Mouse (Mus musculus): ENCODE results near the gene Mitf.

Gene Mitf

GRCm38 (mm10) chr6:97881935-97882334 lies 75.1 kb downstream of the Mitf start:
- DNase-seq (ENCODE audit: low read depth, low spot score): no peak
- H3K36me3 ChIP-seq (ENCODE audit: control insufficient read depth, insufficient read depth, low read length, poor library complexity, severe bottlenecking): no peaks in the 10 kb centered on the region

GRCm38 (mm10) chr6:97882931-97883330 lies 76.1 kb downstream of the Mitf start:
- no peaks in the 10 kb centered on the region for H3K27me3 ChIP-seq (ENCODE audit: control insufficient read depth, insufficient read depth, low read length, poor library complexity, severe bottlenecking)
- DNase-seq (ENCODE audit: low read depth, low spot score): no peak
- no peaks in the 10 kb centered on the region for H3K36me3 ChIP-seq (ENCODE audit: control insufficient read depth, insufficient read depth, low read length, poor library complexity, severe bottlenecking)

More at GRCm38 (mm10) chr6:97881935-97882334, 75.1 kb downstream of the Mitf start:
- H3K27me3 ChIP-seq (ENCODE audit: control insufficient read depth, insufficient read depth, low read length, poor library complexity, severe bottlenecking): no peaks in the 10 kb centered on the region

GRCm38 (mm10) chr6:97883496-97883895 lies 76.6 kb downstream of the Mitf start:
- no peaks in the 10 kb centered on the region for H3K27me3 ChIP-seq (ENCODE audit: control insufficient read depth, insufficient read depth, low read length, poor library complexity, severe bottlenecking)
- no peak for DNase-seq (ENCODE audit: low read depth, low spot score)
- no peaks in the 10 kb centered on the region for H3K36me3 ChIP-seq (ENCODE audit: control insufficient read depth, insufficient read depth, low read length, poor library complexity, severe bottlenecking)

GRCm38 (mm10) chr6:97884971-97885370 lies 78.1 kb downstream of the Mitf start:
- no peak for DNase-seq (ENCODE audit: low read depth, low spot score)
- H3K36me3 ChIP-seq (ENCODE audit: control insufficient read depth, insufficient read depth, low read length, poor library complexity, severe bottlenecking): no peaks in the 10 kb centered on the region
- H3K27me3 ChIP-seq (ENCODE audit: control insufficient read depth, insufficient read depth, low read length, poor library complexity, severe bottlenecking): no peaks in the 10 kb centered on the region

- DNase-seq (ENCODE audit: low read depth, low spot score): no peak
- no peaks in the 10 kb centered on the region for H3K36me3 ChIP-seq (ENCODE audit: control insufficient read depth, insufficient read depth, low read length, poor library complexity, severe bottlenecking)
- no peaks in the 10 kb centered on the region for H3K27me3 ChIP-seq (ENCODE audit: control insufficient read depth, insufficient read depth, low read length, poor library complexity, severe bottlenecking)
Measured at GRCm38 (mm10) chr6:97885606-97886005, 78.8 kb downstream of the Mitf start.

GRCm38 (mm10) chr6:97887893-97888292 lies 81.0 kb downstream of the Mitf start:
- DNase-seq (ENCODE audit: low read depth, low spot score): no peak

GRCm38 (mm10) chr6:97888596-97888995 lies 81.7 kb downstream of the Mitf start:
- Histone ChIP-seq H3K27me3 (ENCODE audit: control insufficient read depth, insufficient read depth, low read length, poor library complexity, severe bottlenecking) (no peaks in the 10 kb centered on the region), H3K36me3 (ENCODE audit: control insufficient read depth, insufficient read depth, low read length, poor library complexity, severe bottlenecking) (no peaks in the 10 kb centered on the region)
- no peak for DNase-seq (ENCODE audit: low read depth, low spot score)

More at GRCm38 (mm10) chr6:97887893-97888292, 81.0 kb downstream of the Mitf start:
- no peaks in the 10 kb centered on the region for H3K36me3 ChIP-seq (ENCODE audit: control insufficient read depth, insufficient read depth, low read length, poor library complexity, severe bottlenecking)
- no peaks in the 10 kb centered on the region for H3K27me3 ChIP-seq (ENCODE audit: control insufficient read depth, insufficient read depth, low read length, poor library complexity, severe bottlenecking)

- Histone ChIP-seq H3K36me3 (ENCODE audit: control insufficient read depth, insufficient read depth, low read length, poor library complexity, severe bottlenecking) (no peaks in the 10 kb centered on the region), H3K27me3 (ENCODE audit: control insufficient read depth, insufficient read depth, low read length, poor library complexity, severe bottlenecking) (no peaks in the 10 kb centered on the region)
- DNase-seq (ENCODE audit: low read depth, low spot score): no peak
Measured at GRCm38 (mm10) chr6:97893546-97893945, 86.7 kb downstream of the Mitf start.

- DNase-seq (ENCODE audit: low read depth, low spot score): no peak
- Histone ChIP-seq H3K27me3 (ENCODE audit: control insufficient read depth, insufficient read depth, low read length, poor library complexity, severe bottlenecking) (no peaks in the 10 kb centered on the region), H3K36me3 (ENCODE audit: control insufficient read depth, insufficient read depth, low read length, poor library complexity, severe bottlenecking) (no peaks in the 10 kb centered on the region)
Measured at GRCm38 (mm10) chr6:97897191-97897590, 90.3 kb downstream of the Mitf start.

- no peaks in the 10 kb centered on the region for H3K27me3 ChIP-seq (ENCODE audit: control insufficient read depth, insufficient read depth, low read length, poor library complexity, severe bottlenecking)
- no peaks in the 10 kb centered on the region for H3K36me3 ChIP-seq (ENCODE audit: control insufficient read depth, insufficient read depth, low read length, poor library complexity, severe bottlenecking)
Measured at GRCm38 (mm10) chr6:97898085-97898484, 91.2 kb downstream of the Mitf start.

GRCm38 (mm10) chr6:97901561-97901960 lies 94.7 kb downstream of the Mitf start:
- no peak for DNase-seq (ENCODE audit: low read depth, low spot score)
- H3K27me3 ChIP-seq (ENCODE audit: control insufficient read depth, insufficient read depth, low read length, poor library complexity, severe bottlenecking): no peaks in the 10 kb centered on the region
- H3K36me3 ChIP-seq (ENCODE audit: control insufficient read depth, insufficient read depth, low read length, poor library complexity, severe bottlenecking): no peaks in the 10 kb centered on the region

More at GRCm38 (mm10) chr6:97898085-97898484, 91.2 kb downstream of the Mitf start:
- no peak for DNase-seq (ENCODE audit: low read depth, low spot score)

GRCm38 (mm10) chr6:97902205-97902604 lies 95.4 kb downstream of the Mitf start:
- no peak for DNase-seq (ENCODE audit: low read depth, low spot score)
- Histone ChIP-seq H3K36me3 (ENCODE audit: control insufficient read depth, insufficient read depth, low read length, poor library complexity, severe bottlenecking) (no peaks in the 10 kb centered on the region), H3K27me3 (ENCODE audit: control insufficient read depth, insufficient read depth, low read length, poor library complexity, severe bottlenecking) (no peaks in the 10 kb centered on the region)

- no peak for DNase-seq (ENCODE audit: low read depth, low spot score)
- no peaks in the 10 kb centered on the region for H3K36me3 ChIP-seq (ENCODE audit: control insufficient read depth, insufficient read depth, low read length, poor library complexity, severe bottlenecking)
Measured at GRCm38 (mm10) chr6:97914768-97915167, 107.9 kb downstream of the Mitf start.

GRCm38 (mm10) chr6:97916386-97916903 lies 109.6 kb downstream of the Mitf start:
- no peak for DNase-seq (ENCODE audit: low read depth, low spot score)
- no peaks in the 10 kb centered on the region for H3K36me3 ChIP-seq (ENCODE audit: control insufficient read depth, insufficient read depth, low read length, poor library complexity, severe bottlenecking)
- no peaks in the 10 kb centered on the region for H3K27me3 ChIP-seq (ENCODE audit: control insufficient read depth, insufficient read depth, low read length, poor library complexity, severe bottlenecking)

More at GRCm38 (mm10) chr6:97914768-97915167, 107.9 kb downstream of the Mitf start:
- H3K27me3 ChIP-seq (ENCODE audit: control insufficient read depth, insufficient read depth, low read length, poor library complexity, severe bottlenecking): no peaks in the 10 kb centered on the region

GRCm38 (mm10) chr6:97918051-97918450 lies 111.2 kb downstream of the Mitf start:
- Histone ChIP-seq H3K36me3 (ENCODE audit: control insufficient read depth, insufficient read depth, low read length, poor library complexity, severe bottlenecking) (no peaks in the 10 kb centered on the region), H3K27me3 (ENCODE audit: control insufficient read depth, insufficient read depth, low read length, poor library complexity, severe bottlenecking) (no peaks in the 10 kb centered on the region)
- no peak for DNase-seq (ENCODE audit: low read depth, low spot score)

- DNase-seq (ENCODE audit: low read depth, low spot score): no peak
- Histone ChIP-seq H3K27me3 (ENCODE audit: control insufficient read depth, insufficient read depth, low read length, poor library complexity, severe bottlenecking) (no peaks in the 10 kb centered on the region), H3K36me3 (ENCODE audit: control insufficient read depth, insufficient read depth, low read length, poor library complexity, severe bottlenecking) (no peaks in the 10 kb centered on the region)
Measured at GRCm38 (mm10) chr6:97918481-97918880, 111.6 kb downstream of the Mitf start.

All from splenic B cell, adult 2 months (primary cell).